Mouse (Mus musculus) liver, adult 2 months (tissue): ENCODE measurements around the gene Depdc1b. TPM values are rescaled to one million over a fixed set of nuclear protein-coding genes. Genes with fewer than 3 reads are reported as not detected.

Experiments used
- DNase-seq: peaks from one replicate; pipeline ENCODE4 v3.0.0-alpha.2; 2011; ENCODE audit warnings: low read depth, low spot score; ENCODE audit errors: extremely low read depth
- H3K27ac ChIP-seq: fragments of 200-500 bp; replicated peaks from 2 replicates; pipeline ENCODE4 v1.5.1; 2012; ENCODE audit warnings: low read depth, mild to moderate bottlenecking, control low read depth, inconsistent platforms, low read length; ENCODE audit not compliant: insufficient read depth
- H3K27me3 ChIP-seq: fragments of 200-500 bp; 2 replicates; pipeline ENCODE4 v1.6.1; 2012; ENCODE audit warnings: mild to moderate bottlenecking, moderate library complexity, low read length, inconsistent platforms; ENCODE audit not compliant: control insufficient read depth, insufficient read depth
- H3K36me3 ChIP-seq: fragments of 200-500 bp; 2 replicates; pipeline ENCODE4 v1.6.1; 2012; ENCODE audit warnings: low read length, inconsistent platforms; ENCODE audit not compliant: control insufficient read depth, insufficient read depth
- H3K4me1 ChIP-seq: fragments of 200-500 bp; 2 replicates; pipeline ENCODE4 v1.6.1; 2011; ENCODE audit warnings: low read length; ENCODE audit not compliant: control insufficient read depth, insufficient read depth
- H3K4me3 ChIP-seq: fragments of 200-500 bp; 2 replicates; pipeline ENCODE4 v1.5.1; 2011; ENCODE audit warnings: low read depth, mild to moderate bottlenecking, control low read depth, low read length, moderate library complexity; ENCODE audit not compliant: insufficient read depth
- H3K79me2 ChIP-seq: fragments of 200-500 bp; 2 replicates; pipeline ENCODE4 v1.6.1; 2012; ENCODE audit warnings: inconsistent platforms, mild to moderate bottlenecking, low read length, moderate library complexity; ENCODE audit not compliant: control insufficient read depth, insufficient read depth
- H3K9ac ChIP-seq: fragments of 200-500 bp; 2 replicates; pipeline ENCODE4 v1.6.1; 2012; ENCODE audit warnings: low read depth, mild to moderate bottlenecking, control low read depth, inconsistent platforms, low read length
- CTCF ChIP-seq: fragments of 200-500 bp; IDR thresholded peaks from 2 replicates; pipeline ENCODE4 v1.5.1; 2011; ENCODE audit warnings: low read depth, low read length, control low read depth
- POLR2A ChIP-seq: fragments of 200-500 bp; IDR thresholded peaks from 2 replicates; pipeline ENCODE4 v1.6.1; 2011; ENCODE audit warnings: low read length, control low read depth; ENCODE audit not compliant: insufficient read depth; ENCODE audit errors: extremely low read depth
- WGBS: fragments of 180-500 bp; shearing (Covaris S2); methylation state at CpG from one replicate; pipeline ENCODE4 v1.1.7; 2018; 5-methylcytosine and 5-hydroxymethylcytosine counted together
- polyA plus RNA-seq: library from polyadenylated mRNA; depleted of rRNA; stranded (reverse); fragments of >200 nt; gene quantifications from 2 replicates; pipeline ENCODE4 v1.2.3, GENCODE M21; 2012
- total RNA-seq: library from RNA; depleted of rRNA; stranded (reverse); fragments of >200 nt; gene quantifications from 2 replicates; pipeline ENCODE4 v1.2.3, GENCODE M21; 2014

The Depdc1b gene
- total and polyA plus RNA-seq, 2 experiments = 0.28 TPM; not detected in 1

- Histone ChIP-seq H3K79me2 (no peaks in the 10 kb centered on the region), H3K9ac (no peak overlapping the region), H3K4me3 (no peak overlapping the region), H3K36me3 (no peaks in the 10 kb centered on the region), H3K27me3 (no peaks in the 10 kb centered on the region), H3K27ac (no peak overlapping the region), H3K4me1 (no peaks in the 10 kb centered on the region; the same call in 1 of the 2 replicates)
- TF ChIP-seq CTCF = no peak
- TF ChIP-seq POLR2A = no peak
- no peak for DNase-seq
- 83% methylated on average over 4 of the region's 4 CpGs for WGBS
Observed at GRCm38 (mm10) chr13:108290314-108290713, 25.8 kb upstream of the Depdc1b start.

- TF ChIP-seq CTCF = no peak
- no peak for TF ChIP-seq POLR2A
- peak overlapping the region; percentile 44 for H3K27ac ChIP-seq
- 0 out of 2 replicates have a peak overlapping the region, but pooled peaks have one; percentile 30 for H3K9ac ChIP-seq
- peak; percentile 28 for DNase-seq
- no peaks in the 10 kb centered on the region for H3K36me3 ChIP-seq
- 14% methylated on average over 12 of the region's 12 CpGs for WGBS
- H3K79me2 ChIP-seq = no peaks in the 10 kb centered on the region
- no peak overlapping the region; the same call in 1 of the 2 replicates for H3K4me3 ChIP-seq
- H3K27me3 ChIP-seq = no peaks in the 10 kb centered on the region
- H3K4me1 ChIP-seq = no peaks in the 10 kb centered on the region
Observed at GRCm38 (mm10) chr13:108297350-108298093, 18.6 kb upstream of the Depdc1b start.

- Histone ChIP-seq H3K79me2 (no peaks in the 10 kb centered on the region), H3K4me1 (no peaks in the 10 kb centered on the region), H3K9ac (no peak overlapping the region), H3K4me3 (no peak overlapping the region), H3K36me3 (no peaks in the 10 kb centered on the region), H3K27me3 (no peaks in the 10 kb centered on the region), H3K27ac (no peak overlapping the region)
- WGBS = 37% methylated on average over 5 of the region's 5 CpGs
- no peak for DNase-seq
- no peak for TF ChIP-seq CTCF
- TF ChIP-seq POLR2A = no peak
Observed at GRCm38 (mm10) chr13:108298241-108298640, 17.9 kb upstream of the Depdc1b start.

- Histone ChIP-seq H3K4me3 (no peak overlapping the region), H3K4me1 (no peaks in the 10 kb centered on the region), H3K27me3 (no peaks in the 10 kb centered on the region), H3K36me3 (no peaks in the 10 kb centered on the region), H3K79me2 (no peaks in the 10 kb centered on the region), H3K9ac (no peak overlapping the region), H3K27ac (no peak overlapping the region)
- TF ChIP-seq CTCF (no peak), POLR2A (no peak)
- no peak for DNase-seq
- WGBS = 40% methylated on average over 5 of the region's 5 CpGs
Observed at GRCm38 (mm10) chr13:108300346-108300950, 15.7 kb upstream of the Depdc1b start.

GRCm38 (mm10) chr13:108301411-108301810 is 14.7 kb upstream of the Depdc1b start:
- TF ChIP-seq POLR2A (no peak), CTCF (no peak)
- DNase-seq = no peak
- Histone ChIP-seq H3K27ac (no peak overlapping the region), H3K36me3 (no peaks in the 10 kb centered on the region), H3K79me2 (no peaks in the 10 kb centered on the region), H3K4me1 (no peaks in the 10 kb centered on the region), H3K27me3 (no peaks in the 10 kb centered on the region), H3K4me3 (no peak overlapping the region), H3K9ac (no peak overlapping the region)
- 77% methylated on average over 7 of the region's 7 CpGs for WGBS
